22 mouse cellular contexts compared by ENCODE assay signal in the genomic region with DNA sequence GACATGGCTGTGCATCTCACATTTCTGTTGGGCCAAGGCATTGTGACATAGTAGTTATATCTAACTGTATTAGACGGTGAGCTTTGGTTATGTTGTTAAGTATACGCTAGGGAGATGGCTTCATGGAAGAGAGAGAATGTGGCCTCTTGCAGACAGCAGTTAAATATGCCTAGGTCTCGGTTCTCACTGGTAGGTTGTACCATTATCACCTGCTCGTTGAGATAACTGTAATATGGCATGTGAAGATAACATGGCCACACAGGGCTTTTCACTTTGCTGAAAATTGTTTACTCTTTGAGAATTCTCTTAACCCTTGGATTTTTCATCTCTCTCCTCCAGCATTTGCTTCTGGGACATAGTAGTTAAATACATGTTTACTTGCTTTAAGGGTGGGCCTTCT. TPM values are rescaled to one million over a fixed set of nuclear protein-coding genes. Genes with fewer than 3 reads are reported as not detected.
DNase-seq lines count a peak whose midpoint lies in the region; ATAC-seq and TF ChIP-seq lines count a peak whose summit lies in the region.
"Had no signal": no experiment of that assay in that cellular context is flagged by ENCODE, and none has a peak within 500 bp of the region (broad histone marks: within the 10 kb centered on the region; RNA-seq: fewer than 3 reads in every experiment).

No protein-coding gene starts in this region.

- no peak overlapping the region for H3K9ac ChIP-seq in midbrain, embryonic 11.5 days (ENCODE audit: low read length)
- H3K9ac ChIP-seq in midbrain, postnatal 0 days (replicated peaks; ENCODE audit: low read length, poor library complexity, severe bottlenecking): no peak overlapping the region
- no peak overlapping the region for H3K9ac ChIP-seq in liver, embryonic 12.5 days
- H3K9ac ChIP-seq in liver, embryonic 16.5 days (ENCODE audit: low read depth, low read length): no peak overlapping the region
- H3K9ac ChIP-seq: embryonic facial prominence, embryonic 13.5 days; heart, embryonic 12.5 days; hindbrain, embryonic 15.5 days had no signal

- no peaks in the 10 kb centered on the region for H3K9me3 ChIP-seq in midbrain, embryonic 11.5 days (ENCODE audit: control insufficient read depth, low read length)
- no peaks in the 10 kb centered on the region for H3K9me3 ChIP-seq in midbrain, postnatal 0 days (ENCODE audit: low read length)
- no peaks in the 10 kb centered on the region for H3K9me3 ChIP-seq in liver, embryonic 12.5 days (replicated peaks)
- no peaks in the 10 kb centered on the region for H3K9me3 ChIP-seq in liver, embryonic 16.5 days (replicated peaks; ENCODE audit: control insufficient read depth, low read length)
- H3K9me3 ChIP-seq: embryonic facial prominence, embryonic 13.5 days; forebrain, embryonic 10.5 days; heart, embryonic 12.5 days; hindbrain, embryonic 15.5 days had no signal

- H3K4me1 ChIP-seq in midbrain, embryonic 11.5 days (ENCODE audit: control insufficient read depth, insufficient read depth, low read length): no peaks in the 10 kb centered on the region
- no peaks in the 10 kb centered on the region for H3K4me1 ChIP-seq in midbrain, postnatal 0 days (ENCODE audit: insufficient read depth, low read length)
- peaks cover 26% of the 10 kb centered on the region for H3K4me1 ChIP-seq in liver, embryonic 12.5 days
- peaks cover 11% of the 10 kb centered on the region for H3K4me1 ChIP-seq in liver, embryonic 16.5 days (ENCODE audit: control insufficient read depth, low read depth, low read length)
- H3K4me1 ChIP-seq: embryonic facial prominence, embryonic 13.5 days; heart, embryonic 12.5 days had no signal

- WGBS in midbrain, embryonic 11.5 days: 91% methylated on average over 4 of the region's 4 CpGs
- 89% methylated on average over 4 of the region's 4 CpGs for WGBS in midbrain, postnatal 0 days
- 29% methylated on average over 4 of the region's 4 CpGs for WGBS in liver, embryonic 12.5 days (ENCODE audit: insufficient replicate concordance)
- WGBS in liver, embryonic 16.5 days (ENCODE audit: insufficient replicate concordance): 34% methylated on average over 4 of the region's 4 CpGs

- peak; percentile 8 for DNase-seq in midbrain, embryonic 11.5 days (ENCODE audit: low spot score, missing footprints)
- DNase-seq in midbrain, postnatal 0 days (ENCODE audit: low spot score): no peak
- no peak for DNase-seq in cerebellum, adult 18-20 months
- DNase-seq in cerebellum, postnatal 25 days: no peak
- no peak for DNase-seq in spleen, adult 12 weeks (ENCODE audit: low spot score)
- DNase-seq: adrenal gland, postnatal 14 days; cerebellum, adult 9-10 months; cerebellum, postnatal 36 days; gastrocnemius, postnatal 14 days; heart, postnatal 36 days had no signal

- ATAC-seq in midbrain, embryonic 11.5 days (ENCODE audit: low FRiP score): no peak
- no peak for ATAC-seq in midbrain, postnatal 0 days (ENCODE audit: low FRiP score)
- peak; percentile 88 for ATAC-seq in liver, embryonic 12.5 days
- peak; percentile 88 for ATAC-seq in liver, embryonic 16.5 days (ENCODE audit: low read depth)
- ATAC-seq: activated CD4-positive, CD25-positive, alpha-beta regulatory T cell, adult 4 months; forebrain, embryonic 14.5 days; Patski had no signal

- H3K27ac ChIP-seq in midbrain, embryonic 11.5 days (ENCODE audit: low read depth, low read length): no peak overlapping the region
- H3K27ac ChIP-seq in midbrain, postnatal 0 days (ENCODE audit: low read depth, low read length): no peak overlapping the region
- H3K27ac ChIP-seq in liver, embryonic 12.5 days: peak overlapping the region; percentile 58; the same call in 1 of the 2 replicates
- H3K27ac ChIP-seq in liver, embryonic 16.5 days (ENCODE audit: low read length): 0 out of 2 replicates have a peak overlapping the region, but pooled peaks have one; percentile 20
- H3K27ac ChIP-seq: embryonic facial prominence, embryonic 13.5 days; forebrain, embryonic 10.5 days; hindbrain, embryonic 15.5 days had no signal

- H3K27me3 ChIP-seq in midbrain, embryonic 11.5 days (ENCODE audit: control insufficient read depth, insufficient read depth, low read length): no peaks in the 10 kb centered on the region
- H3K27me3 ChIP-seq in midbrain, postnatal 0 days (ENCODE audit: insufficient read depth, low read length): no peaks in the 10 kb centered on the region
- 0 out of 2 replicates have a peak, but pooled peaks cover 6% of the 10 kb centered on the region for H3K27me3 ChIP-seq in liver, embryonic 12.5 days (replicated peaks)
- H3K27me3 ChIP-seq in liver, embryonic 16.5 days (ENCODE audit: control insufficient read depth, insufficient read depth, low read depth, low read length): no peaks in the 10 kb centered on the region
- H3K27me3 ChIP-seq: embryonic facial prominence, embryonic 13.5 days; heart, embryonic 12.5 days; hindbrain, embryonic 15.5 days had no signal

- no peaks in the 10 kb centered on the region for H3K36me3 ChIP-seq in midbrain, embryonic 11.5 days (ENCODE audit: control insufficient read depth, insufficient read depth, low read length)
- H3K36me3 ChIP-seq in midbrain, postnatal 0 days (ENCODE audit: insufficient read depth, low read length): no peaks in the 10 kb centered on the region
- no peaks in the 10 kb centered on the region for H3K36me3 ChIP-seq in liver, embryonic 12.5 days
- no peaks in the 10 kb centered on the region for H3K36me3 ChIP-seq in liver, embryonic 16.5 days (ENCODE audit: control insufficient read depth, insufficient read depth)
- H3K36me3 ChIP-seq: embryonic facial prominence, embryonic 13.5 days; forebrain, embryonic 10.5 days; heart, embryonic 12.5 days; hindbrain, embryonic 15.5 days had no signal

- no peak for TF ChIP-seq CTCF in midbrain, postnatal 0 days (IDR thresholded peaks at IDR 0.05)

- H3K4me2 ChIP-seq in midbrain, embryonic 11.5 days: no peak overlapping the region
- H3K4me2 ChIP-seq in midbrain, postnatal 0 days (ENCODE audit: low read depth, low read length, poor library complexity, severe bottlenecking): no peak overlapping the region
- peak overlapping the region; percentile 25 for H3K4me2 ChIP-seq in liver, embryonic 12.5 days
- no peak overlapping the region for H3K4me2 ChIP-seq in liver, embryonic 16.5 days (ENCODE audit: low read depth, low read length)
- H3K4me2 ChIP-seq: embryonic facial prominence, embryonic 13.5 days; heart, embryonic 12.5 days; hindbrain, embryonic 15.5 days had no signal

- H3K4me3 ChIP-seq in midbrain, embryonic 11.5 days (ENCODE audit: low read depth, low read length): no peak overlapping the region
- H3K4me3 ChIP-seq in midbrain, postnatal 0 days (ENCODE audit: low read depth, low read length): no peak overlapping the region
- H3K4me3 ChIP-seq in liver, embryonic 12.5 days: no peak overlapping the region
- H3K4me3 ChIP-seq in liver, embryonic 16.5 days (ENCODE audit: low read depth, low read length): no peak overlapping the region
- H3K4me3 ChIP-seq: embryonic facial prominence, embryonic 13.5 days; forebrain, embryonic 10.5 days; heart, embryonic 12.5 days; hindbrain, embryonic 15.5 days had no signal

RNA-seq across cellular contexts. Expression of gene Lrrc52, which starts 21.4 kb away (rescaled TPM):
- polyA plus RNA-seq in midbrain, embryonic 11.5 days (2014; fragmentation: Nextera tagmentation; extraction: Ambion mirVana): not detected in 2 replicates
- total RNA-seq in midbrain, postnatal 0 days (2014; rRNA removed): not detected in 2 replicates
- 0.15 TPM in 1 of 2 replicates, not detected in the other for polyA plus RNA-seq in midbrain, postnatal 0 days (2015; fragmentation: Nextera tagmentation; extraction: Ambion mirVana)
- not detected in 2 replicates for polyA plus RNA-seq in liver, embryonic 12.5 days (2016; fragmentation: Nextera tagmentation; extraction: Ambion mirVana)
- 0.12 TPM in 1 of 2 replicates, not detected in the other for polyA plus RNA-seq in liver, embryonic 16.5 days (2015; fragmentation: Nextera tagmentation; extraction: Ambion mirVana)
- total RNA-seq: CH12.LX had no signal
- polyA plus RNA-seq: activated CD4-positive, CD25-positive, alpha-beta regulatory T cell, adult 4 months; embryonic facial prominence, embryonic 13.5 days; forebrain, embryonic 10.5 days; forebrain, embryonic 14.5 days; heart, embryonic 12.5 days; heart, embryonic 16.5 days; hindbrain, embryonic 11.5 days; hindbrain, embryonic 15.5 days; Patski had no signal

RNA-seq across cellular contexts. Expression of gene Mgst3, which starts 51.5 kb away (rescaled TPM):
- polyA plus RNA-seq in midbrain, embryonic 11.5 days (2014; fragmentation: Nextera tagmentation; extraction: Ambion mirVana): 58.9 and 60.8 TPM in 2 replicates
- 221 and 246 TPM in 2 replicates for total RNA-seq in midbrain, postnatal 0 days (2014; rRNA removed)
- 240 and 311 TPM in 2 replicates for polyA plus RNA-seq in midbrain, postnatal 0 days (2015; fragmentation: Nextera tagmentation; extraction: Ambion mirVana)
- polyA plus RNA-seq in liver, embryonic 12.5 days (2016; fragmentation: Nextera tagmentation; extraction: Ambion mirVana): 388 and 396 TPM in 2 replicates
- polyA plus RNA-seq in liver, embryonic 16.5 days (2015; fragmentation: Nextera tagmentation; extraction: Ambion mirVana): 316 and 338 TPM in 2 replicates

Comparison
In these comparisons a context has a peak if more than half of its experiments do, and no peak if none do; other contexts are left out.
1. ATAC-seq: peak in liver, embryonic 12.5 days (single experiment) and liver, embryonic 16.5 days (single experiment); none in midbrain, embryonic 11.5 days (single experiment) and midbrain, postnatal 0 days (single experiment).
2. H3K27ac ChIP-seq: peak in liver, embryonic 12.5 days (single experiment) and liver, embryonic 16.5 days (single experiment); none in midbrain, embryonic 11.5 days (single experiment) and midbrain, postnatal 0 days (single experiment).